Mouse (Mus musculus) WW6 (cell line): ENCODE results near the gene Gbf1.

Source experiments
- DNase-seq: peaks from one replicate; pipeline ENCODE4 v3.0.0-alpha.2; 2013; ENCODE audit warnings: low read depth, low spot score

Gene Gbf1

DNA sequence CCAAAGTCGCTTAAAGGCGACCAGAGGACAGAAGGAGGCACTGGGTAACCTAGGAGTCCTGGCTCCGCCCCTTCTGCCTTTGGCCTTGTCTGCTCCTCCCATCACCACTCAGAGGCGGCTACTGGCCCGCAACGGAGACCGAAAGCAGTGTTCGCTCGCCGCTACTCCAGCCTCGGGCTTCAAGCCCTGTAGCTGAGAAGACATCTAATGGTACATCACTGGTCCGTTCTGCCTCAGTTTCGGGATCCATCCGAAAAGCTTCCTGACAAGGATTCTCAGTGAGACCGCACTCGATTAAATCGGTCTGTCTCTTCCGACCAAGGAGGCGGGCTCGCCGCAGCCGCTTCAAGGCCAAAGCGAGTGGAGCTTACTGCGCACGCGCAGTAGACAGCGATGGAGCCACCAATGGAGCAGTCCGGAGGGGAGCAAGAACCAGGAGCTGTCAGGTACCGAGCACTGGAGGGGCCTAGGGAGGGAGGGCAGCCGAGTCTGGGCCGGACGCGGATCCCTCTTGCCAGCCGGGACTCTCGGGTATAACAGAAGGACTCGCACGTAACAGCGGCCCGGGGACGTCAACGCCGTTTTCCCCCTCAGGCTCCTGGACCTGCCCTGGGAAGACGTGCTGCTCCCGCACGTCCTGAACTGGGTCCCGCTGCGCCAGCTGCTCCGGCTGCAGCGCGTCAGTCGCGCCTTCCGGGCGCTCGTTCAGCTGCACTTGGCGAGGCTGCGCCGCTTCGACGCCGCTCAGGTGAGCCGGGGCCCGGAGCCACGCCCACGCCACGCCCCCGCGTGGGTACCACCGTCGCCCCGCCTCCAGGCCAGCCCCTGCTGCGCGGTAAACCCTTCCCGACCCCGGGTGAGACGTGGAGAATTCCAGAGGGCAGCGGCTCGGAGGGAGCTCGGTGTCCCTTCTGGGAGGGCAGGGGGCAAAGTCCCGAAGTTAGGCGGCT lies 176.0 kb downstream of the Gbf1 start, which contains the start of gene Fbxl15:
Gene Fbxl15, plus strand, starts transcription at position 104 of the 950 bp plus-strand sequence.
- DNase-seq: peak; percentile 94

DNA sequence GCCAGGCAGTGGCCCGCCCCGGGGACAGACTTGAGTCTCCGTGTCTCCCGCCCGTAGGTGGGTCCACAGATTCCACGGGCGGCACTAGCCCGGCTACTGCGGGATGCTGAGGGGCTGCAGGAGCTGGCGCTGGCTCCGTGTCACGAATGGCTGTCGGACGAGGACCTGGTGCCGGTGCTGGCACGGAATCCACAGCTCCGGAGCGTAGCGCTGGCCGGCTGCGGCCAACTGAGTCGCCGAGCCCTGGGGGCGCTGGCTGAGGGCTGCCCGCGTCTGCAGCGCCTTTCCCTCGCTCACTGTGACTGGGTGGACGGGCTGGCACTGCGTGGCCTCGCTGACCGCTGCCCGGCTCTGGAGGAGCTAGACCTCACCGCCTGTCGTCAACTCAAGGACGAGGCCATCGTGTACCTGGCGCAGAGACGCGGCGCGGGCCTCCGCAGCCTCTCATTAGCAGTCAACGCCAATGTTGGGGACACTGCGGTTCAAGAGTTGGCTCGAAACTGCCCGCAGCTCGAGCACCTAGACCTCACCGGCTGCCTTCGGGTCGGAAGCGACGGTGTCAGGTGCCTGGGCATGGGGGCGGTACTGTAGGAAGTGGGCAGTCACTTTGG lies 176.8 kb downstream of the Gbf1 start:
- no peak for DNase-seq

DNA sequence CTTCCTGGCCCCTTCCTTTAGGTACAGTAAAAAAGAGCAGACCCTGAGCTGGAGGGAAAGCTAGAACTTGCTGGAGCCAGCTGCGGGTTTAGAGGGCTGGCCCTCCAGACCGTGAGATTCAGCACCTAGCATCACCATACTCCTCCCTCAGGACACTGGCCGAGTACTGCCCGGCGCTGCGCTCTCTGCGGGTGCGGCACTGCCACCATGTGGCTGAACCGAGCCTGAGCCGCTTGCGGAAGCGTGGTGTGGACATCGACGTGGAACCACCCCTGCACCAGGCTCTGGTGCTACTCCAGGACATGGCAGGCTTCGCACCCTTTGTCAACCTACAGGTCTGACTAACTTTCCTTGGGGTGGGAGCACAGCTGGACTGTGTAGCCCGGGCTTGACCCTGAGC lies 177.6 kb downstream of the Gbf1 start:
- DNase-seq: no peak

DNA sequence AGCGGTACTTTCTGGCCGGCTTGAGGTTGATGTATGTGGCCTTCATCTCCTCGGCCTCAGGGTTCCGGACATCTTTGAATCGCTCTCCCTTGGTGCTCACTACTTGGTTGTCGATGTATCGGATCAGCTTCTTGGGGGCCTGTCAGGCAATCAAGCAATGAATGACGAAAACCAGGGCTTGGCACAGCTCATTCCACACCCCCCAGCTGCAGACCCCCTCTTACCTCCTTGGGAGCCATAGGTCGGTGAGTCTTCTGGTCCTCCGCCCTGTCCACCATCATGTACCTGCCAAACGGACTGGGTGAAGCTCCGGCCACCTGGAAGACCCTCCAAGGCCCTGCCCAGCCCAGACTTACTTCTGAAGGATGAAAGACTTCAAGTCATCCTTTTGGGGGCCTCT lies 178.4 kb downstream of the Gbf1 start:
- DNase-seq: no peak

DNA sequence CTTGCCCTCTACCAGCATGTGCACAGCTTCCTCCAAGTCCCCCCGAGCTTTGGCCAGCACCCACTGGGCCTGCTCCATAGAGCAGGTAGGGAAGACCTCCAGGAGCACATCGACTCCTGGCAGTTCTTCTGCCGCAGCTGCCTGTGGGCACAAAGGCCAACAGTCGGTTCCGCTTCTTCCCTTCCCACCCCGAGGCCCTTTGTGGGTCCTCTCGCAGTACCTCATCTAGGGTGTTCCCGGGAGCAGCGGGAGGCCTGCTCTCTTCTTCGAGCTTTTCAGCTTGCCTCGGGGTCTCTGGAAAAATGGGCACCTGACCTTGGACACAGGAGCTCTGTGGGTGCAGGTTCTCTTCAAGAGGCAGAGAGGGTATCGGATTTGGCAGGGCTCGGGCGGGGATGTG lies 179.0 kb downstream of the Gbf1 start:
- no peak for DNase-seq

DNA sequence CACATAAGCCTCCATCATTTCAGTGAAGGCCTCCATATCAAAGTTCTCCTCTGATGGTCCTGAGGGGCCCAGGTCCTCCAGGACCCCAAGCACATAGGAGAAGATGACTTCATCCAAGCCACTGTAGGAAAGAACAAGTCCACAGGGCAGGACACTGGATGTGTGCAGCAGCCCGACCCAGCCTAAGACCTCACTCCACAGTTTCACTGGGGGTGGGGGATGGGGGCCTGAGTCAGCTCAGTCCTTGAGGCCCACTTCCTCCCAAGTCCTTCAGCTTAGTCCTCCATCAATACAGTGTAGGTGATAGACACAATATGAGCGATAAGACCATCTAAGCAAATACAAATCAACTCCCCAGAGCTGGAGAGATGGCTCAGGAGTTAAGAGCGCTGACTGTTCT lies 179.6 kb downstream of the Gbf1 start:
- no peak for DNase-seq

DNA sequence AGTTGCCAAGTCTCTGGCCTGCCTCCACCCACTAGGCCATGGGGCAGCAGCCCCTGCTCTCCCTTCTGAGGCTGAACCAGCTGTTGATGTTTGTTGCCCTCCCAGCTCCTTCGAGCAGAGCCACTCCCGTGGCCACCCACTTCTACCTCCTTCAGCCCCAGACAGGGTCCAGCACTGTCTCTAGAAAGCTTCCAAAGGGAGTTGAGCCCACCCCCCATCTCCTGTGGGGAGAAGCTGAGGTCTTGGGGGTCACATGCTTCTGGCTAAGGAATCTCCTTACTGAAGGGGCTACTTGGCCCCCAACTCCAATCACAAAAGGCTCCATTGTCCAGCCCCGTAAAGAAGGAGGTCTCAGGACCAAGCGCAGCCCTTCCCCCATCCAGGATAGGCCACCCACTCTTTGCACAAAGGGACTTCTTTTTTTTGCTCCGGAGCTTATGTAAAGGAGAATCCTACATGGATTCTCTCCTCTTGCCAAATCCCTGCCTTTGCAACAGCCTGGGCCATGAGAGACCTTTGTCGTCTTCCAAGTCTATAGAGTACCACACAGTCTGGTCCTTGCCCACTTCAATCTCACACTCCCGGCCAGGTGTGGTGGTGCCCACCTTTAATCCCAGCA lies 180.5 kb downstream of the Gbf1 start:
- no peak for DNase-seq

DNA sequence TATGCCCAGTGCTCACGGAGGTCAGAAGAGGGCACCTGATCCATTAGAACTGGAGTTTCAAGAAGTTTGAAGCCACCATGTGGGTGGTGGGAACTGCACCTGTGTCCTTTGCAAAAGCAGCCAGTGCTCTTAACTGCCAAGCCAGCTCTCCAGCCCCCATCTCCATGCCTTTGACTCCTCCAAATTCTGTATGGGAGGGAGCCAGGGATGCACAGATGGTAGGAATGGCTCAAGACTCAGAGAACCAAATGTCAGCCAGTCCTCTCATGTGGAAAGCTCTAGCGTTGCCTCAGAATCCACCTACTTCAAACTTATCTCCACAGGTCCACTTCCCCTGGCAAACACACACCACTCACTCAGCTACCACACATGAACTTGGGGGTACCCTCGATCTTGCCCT lies 181.6 kb downstream of the Gbf1 start:
- no peak for DNase-seq
